Mouse (Mus musculus) CH12.LX (cell line): ENCODE data around the gene Epb41. TPM values are rescaled to one million over a fixed set of nuclear protein-coding genes. Genes with fewer than 3 reads are reported as not detected.
A peak's percentile ranks its signal among the peaks of the same experiment; 100 is the strongest.

ENCODE experiments used
- DNase-seq: peaks from one replicate; pipeline ENCODE4 v3.0.0-alpha.2; 2013; ENCODE audit errors: extremely low read depth
- H3K27ac ChIP-seq: 2 replicates; pipeline ENCODE4 v1.5.1; 2012; ENCODE audit warnings: low read depth, mild to moderate bottlenecking, control low read depth, moderate library complexity; ENCODE audit not compliant: insufficient read depth
- H3K27me3 ChIP-seq: replicated peaks from 2 replicates; pipeline ENCODE3; 2012; ENCODE audit warnings: inconsistent platforms
- H3K36me3 ChIP-seq, 2 experiments: replicated peaks in 1 of 2; 2 replicates each; pipeline versions ENCODE3 to v1.6.1; 2012; ENCODE audit warnings: inconsistent platforms in 1 of 2, low read length in 1 of 2, mild to moderate bottlenecking in 1 of 2, mixed read lengths in 1 of 2, moderate library complexity in 1 of 2; ENCODE audit not compliant: control insufficient read depth in 1 of 2, insufficient read depth in 1 of 2
- H3K4me1 ChIP-seq, 2 experiments: 2 replicates each; pipeline ENCODE4 v1.6.1; 2012; ENCODE audit warnings: inconsistent platforms in 1 of 2, moderate library complexity in 1 of 2; ENCODE audit not compliant: insufficient read depth in 2 of 2, control insufficient read depth in 1 of 2
- H3K4me2 ChIP-seq: 2 replicates; pipeline ENCODE4 v1.6.1; 2012; ENCODE audit warnings: low read depth, mild to moderate bottlenecking, control low read depth; ENCODE audit not compliant: poor library complexity, insufficient read depth, severe bottlenecking
- H3K4me3 ChIP-seq, 3 experiments: fragments of 150-350 bp in 1 of 3; sonication (generic) in 1 of 3; replicated peaks in 1 of 3; 2 replicates each; pipeline versions ENCODE3 to v1.5.1; 2011 to 2012; ENCODE audit warnings: low read depth in 2 of 3, low read length in 2 of 3, mild to moderate bottlenecking in 2 of 3, moderate library complexity in 2 of 3, control low read depth in 1 of 3, improper control_type of control experiment in 1 of 3, inconsistent platforms in 1 of 3, mixed read lengths in 1 of 3; ENCODE audit not compliant: poor library complexity in 1 of 3
- H3K79me2 ChIP-seq: replicated peaks from 2 replicates; pipeline ENCODE4 v1.6.1; 2012; ENCODE audit warnings: mild to moderate bottlenecking, moderate library complexity; ENCODE audit not compliant: control insufficient read depth, poor library complexity, insufficient read depth, severe bottlenecking; ENCODE audit errors: extremely low read depth
- H3K9ac ChIP-seq: 2 replicates; pipeline ENCODE4 v1.6.1; 2012; ENCODE audit warnings: low read depth, mild to moderate bottlenecking, control low read depth, moderate library complexity; ENCODE audit not compliant: insufficient read depth
- H3K9me3 ChIP-seq: replicated peaks from 2 replicates; pipeline ENCODE3; 2012; ENCODE audit warnings: low read length, inconsistent platforms, mixed read lengths
- CHD1 ChIP-seq: IDR thresholded peaks from 2 replicates; pipeline ENCODE4 v1.6.1; 2012; ENCODE audit warnings: low read depth, low read length, improper control_type of control experiment, inconsistent platforms
- CTCF ChIP-seq, 2 experiments: IDR thresholded peaks in 1 of 2; conservative IDR thresholded peaks in 1 of 2; 2 replicates each; pipeline ENCODE4 v1.5.1; 2011 to 2012; ENCODE audit warnings: low read depth in 2 of 2, low read length in 2 of 2, improper control_type of control experiment in 1 of 2, inconsistent platforms in 1 of 2, mild to moderate bottlenecking in 1 of 2, moderate library complexity in 1 of 2
- E2F4 ChIP-seq: IDR thresholded peaks from 2 replicates; pipeline ENCODE4 v1.6.1; 2011; ENCODE audit warnings: low read depth, low read length, improper control_type of control experiment; ENCODE audit not compliant: insufficient replicate concordance
- IRF4 ChIP-seq: IDR thresholded peaks from 2 replicates; pipeline ENCODE4 v1.6.1; 2014; ENCODE audit warnings: low read depth, mild to moderate bottlenecking, inconsistent platforms, low read length, improper control_type of control experiment
- JUND ChIP-seq: conservative IDR thresholded peaks from 2 replicates; pipeline ENCODE4 v1.6.1; 2011; ENCODE audit warnings: low read depth, low read length, improper control_type of control experiment
- MAFK ChIP-seq: IDR thresholded peaks from 2 replicates; pipeline ENCODE4 v1.6.1; 2011; ENCODE audit warnings: low read length, improper control_type of control experiment; ENCODE audit not compliant: insufficient replicate concordance
- MAX ChIP-seq: IDR thresholded peaks from 2 replicates; pipeline ENCODE4 v1.6.1; 2011; ENCODE audit warnings: low read length, improper control_type of control experiment
- MYC ChIP-seq: IDR thresholded peaks from 2 replicates; pipeline ENCODE4 v1.6.1; 2011; ENCODE audit warnings: low read depth, mild to moderate bottlenecking, improper control_type of control experiment, low read length
- NRF1 ChIP-seq: IDR thresholded peaks from 2 replicates; pipeline ENCODE4 v1.6.1; 2014; ENCODE audit warnings: low read depth, mild to moderate bottlenecking, inconsistent platforms, low read length, improper control_type of control experiment, moderate library complexity
- POLR2AphosphoS2 ChIP-seq: IDR thresholded peaks from 2 replicates; pipeline ENCODE4 v1.6.1; 2011; ENCODE audit warnings: low read depth, low read length, improper control_type of control experiment
- RCOR1 ChIP-seq: conservative IDR thresholded peaks from 2 replicates; pipeline ENCODE4 v1.6.1; 2012; ENCODE audit warnings: low read depth, mild to moderate bottlenecking, inconsistent platforms, low read length, improper control_type of control experiment
- TBP ChIP-seq: conservative IDR thresholded peaks from 2 replicates; pipeline ENCODE4 v1.6.1; 2011; ENCODE audit warnings: low read depth, low read length, improper control_type of control experiment
- UBTF ChIP-seq: IDR thresholded peaks from 2 replicates; pipeline ENCODE4 v1.6.1; 2012; ENCODE audit warnings: low read depth, mild to moderate bottlenecking, inconsistent platforms, low read length, improper control_type of control experiment, moderate library complexity
- ZC3H11A ChIP-seq: IDR thresholded peaks from 2 replicates; pipeline ENCODE4 v1.6.1; 2012; ENCODE audit warnings: low read depth, mild to moderate bottlenecking, inconsistent platforms, low read length, improper control_type of control experiment
- dilution Hi-C: fragments of 300-500 bp; cut with MboI; formaldehyde crosslinking; loops from 2 replicates; pipeline ENCODE4 v1.14.3; 2020; ENCODE audit warnings: low sequenced_read_pairs; ENCODE audit not compliant: extremely low pct_unique_long_range_greater_than_20kb, extremely low pct_ligation_motif_present
- in situ Hi-C: fragments of 300-500 bp; cut with MboI; formaldehyde crosslinking; loops from 3 replicates; pipeline ENCODE4 v1.14.3; 2019; ENCODE audit warnings: low sequenced_read_pairs, low pct_ligation_motif_present, low pct_unique_long_range_greater_than_20kb, mixed read lengths
- polyA plus RNA-seq: library from polyadenylated mRNA; unstranded; fragments of >175 nt; gene quantifications from 2 replicates; pipeline ENCODE4 v1.2.1, GENCODE M21; 2012; ENCODE audit warnings: low read depth; ENCODE audit not compliant: insufficient read length
- total RNA-seq, 2 experiments: library from RNA; depleted of rRNA; stranded (reverse); fragments of 300-350 nt in 1 of 2; fragments of >200 nt in 1 of 2; gene quantifications; 2 replicates each; pipeline ENCODE4 v1.2.3; 2012 to 2014

The Epb41 gene
- total and polyA plus RNA-seq, 3 experiments = 7.1 to 21.6 (median 10.0) TPM

DNA sequence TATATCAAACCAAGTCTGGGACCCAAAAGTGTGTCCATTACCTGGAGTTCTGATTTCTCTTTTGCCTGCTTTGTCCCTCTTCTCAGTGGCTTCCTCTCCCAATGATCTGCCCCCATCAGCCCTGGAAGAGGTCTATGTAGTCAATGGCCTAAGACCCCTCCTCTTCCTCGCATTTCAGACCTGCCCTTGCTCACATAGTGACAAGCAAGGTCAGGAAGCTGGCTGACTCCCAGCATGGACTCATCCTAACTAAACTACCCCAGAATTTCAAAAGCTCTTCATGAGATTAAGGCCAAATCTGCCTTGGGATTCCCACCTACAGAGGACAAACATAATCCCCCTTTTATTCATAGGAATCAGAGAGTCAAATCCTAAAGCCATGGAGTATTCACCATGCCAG, 675 bp upstream of the Epb41 start:
- no peak overlapping the region for H3K27ac ChIP-seq
- peak overlapping the region; percentile 75; the same call in 1 of the 2 replicates for H3K4me2 ChIP-seq
- peaks cover 0 to 2% of the 10 kb centered on the region in 2 experiments for H3K36me3 ChIP-seq
- H3K27me3 ChIP-seq = no peaks in the 10 kb centered on the region
- no peaks in the 10 kb centered on the region for H3K9me3 ChIP-seq
- peaks cover 4 to 33% of the 10 kb centered on the region in 2 experiments for H3K4me1 ChIP-seq
- in situ Hi-C loops (loop anchor here (5.0 to 25.0 kb wide), 3 partner anchors 88 to 437 kb away; partner anchors contain the start of gene Sesn2), dilution Hi-C loops (no loop called here)
- H3K79me2 ChIP-seq = no peaks in the 10 kb centered on the region
- DNase-seq = no peak
- no peak overlapping the region for H3K4me3 ChIP-seq
- no peak for TF ChIP-seq CTCF (conservative IDR thresholded peaks at IDR 0.05 in 1 of 2, IDR thresholded peaks at IDR 0.05 in 1 of 2; ENCODE audit: low read depth in 2 of 2, low read length in 2 of 2)
- no peak overlapping the region for H3K9ac ChIP-seq

DNA sequence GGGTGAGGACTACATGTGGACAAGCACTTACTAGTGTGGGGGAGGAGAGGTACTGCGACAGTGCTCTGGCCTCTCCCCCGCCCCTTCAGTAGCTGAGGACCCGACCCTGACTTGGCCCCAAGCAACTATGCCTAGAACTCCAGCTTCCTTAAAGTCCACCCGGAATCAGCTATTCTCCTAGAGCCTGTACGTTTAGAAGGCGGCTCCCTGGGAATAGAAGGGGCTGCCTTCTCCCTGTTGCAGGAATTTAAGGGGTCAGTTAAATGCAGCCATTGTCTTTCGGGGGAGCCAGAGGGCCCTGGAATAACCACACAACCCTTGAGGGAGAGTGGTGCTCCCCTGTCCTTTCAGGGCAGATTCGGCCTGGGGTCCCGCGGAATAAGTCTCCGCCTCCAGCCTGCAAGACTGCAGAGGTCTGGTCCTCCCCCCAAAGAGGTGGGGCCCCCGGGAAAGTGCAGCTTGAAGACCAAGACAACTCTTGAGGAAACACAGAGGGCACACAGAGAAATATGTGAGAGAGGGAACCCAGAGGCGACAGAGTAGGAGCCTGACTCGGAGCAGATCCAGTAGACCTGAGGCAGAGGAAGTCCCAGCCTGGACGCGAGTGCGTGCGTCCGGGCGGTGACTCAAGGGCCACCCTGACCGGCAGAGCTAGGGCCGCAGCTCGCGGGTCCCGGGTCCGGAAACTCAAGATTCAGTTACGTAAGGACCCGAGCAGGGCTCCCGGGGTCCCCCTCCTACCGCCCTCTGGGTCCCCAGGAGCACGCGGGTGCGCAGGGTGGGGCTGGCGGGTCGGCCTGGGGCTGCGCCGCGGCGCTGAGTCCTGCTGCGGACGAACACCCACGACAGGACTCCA, 816 bp downstream of the Epb41 start, which contains the start of gene Gm10300:
Gene Gm10300, plus strand, starts transcription at position 621 of the 856 bp plus-strand sequence.
- dilution Hi-C loops (no loop called here), in situ Hi-C loops (loop anchor here (10.0 kb wide), 1 partner anchor 170 kb away; no protein-coding TSS in a partner anchor)
- Histone ChIP-seq H3K9me3 (no peaks in the 10 kb centered on the region), H3K4me3 (peak within 1 kb of the TSS; percentile 76 to 82 (median 77)), H3K27me3 (no peaks in the 10 kb centered on the region), H3K79me2 (no peaks in the 10 kb centered on the region), H3K36me3 (peaks cover 0 to 16% of the 10 kb centered on the region in 2 experiments), H3K27ac (no peak within 1 kb of the TSS), H3K4me1 (peaks cover 4 to 30% of the 10 kb centered on the region in 2 experiments), H3K9ac (peak within 1 kb of the TSS; percentile 42), H3K4me2 (peak within 1 kb of the TSS; percentile 75)
- no peak for DNase-seq
- TF ChIP-seq POLR2AphosphoS2 = no peak
- 0 out of 2 replicates have a peak, but pooled peaks have one; percentile 31 for TF ChIP-seq UBTF
- TF ChIP-seq ZC3H11A = no peak
- 0 out of 2 replicates have a peak, but pooled peaks have one; percentile 17 for TF ChIP-seq NRF1

DNA sequence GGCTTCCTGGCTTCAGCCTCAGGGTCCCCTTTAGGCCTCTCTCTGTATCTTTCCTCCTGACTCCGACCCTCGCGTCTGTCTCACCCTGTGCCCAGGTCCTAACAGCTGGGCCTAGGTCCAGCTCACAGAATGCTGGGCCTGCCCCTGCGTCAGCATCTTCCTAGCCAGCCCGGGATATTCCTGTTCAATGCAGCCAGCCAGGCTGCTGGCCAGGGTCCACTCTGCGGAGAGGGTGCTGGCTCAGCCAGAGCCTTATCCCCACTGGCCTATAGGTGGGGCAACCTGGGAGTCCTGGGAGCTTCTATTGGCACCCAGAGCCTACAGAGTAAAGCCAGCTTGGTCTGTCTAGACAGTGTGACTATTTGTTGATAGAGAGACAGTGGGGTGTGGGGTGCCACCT, 2.2 kb downstream of the Epb41 start:
- Histone ChIP-seq H3K9ac (no peak overlapping the region), H3K4me3 (no peak overlapping the region), H3K4me1 (peaks cover 4 to 30% of the 10 kb centered on the region in 2 experiments), H3K36me3 (peaks cover 0 to 17% of the 10 kb centered on the region in 2 experiments), H3K79me2 (no peaks in the 10 kb centered on the region)
- no peak for DNase-seq
- dilution Hi-C loops = no loop called here
- no peak for TF ChIP-seq TBP
- TF ChIP-seq E2F4 = no peak
- no peak for TF ChIP-seq IRF4
- TF ChIP-seq JUND = no peak
- TF ChIP-seq RCOR1 = no peak
- TF ChIP-seq MAX = no peak
- TF ChIP-seq ZC3H11A = no peak
- TF ChIP-seq CHD1 = no peak
- no peak for TF ChIP-seq CTCF (conservative IDR thresholded peaks at IDR 0.05 in 1 of 2, IDR thresholded peaks at IDR 0.05 in 1 of 2; ENCODE audit: low read depth in 2 of 2, low read length in 2 of 2)
- TF ChIP-seq MYC = no peak
- TF ChIP-seq MAFK = no peak
- TF ChIP-seq POLR2AphosphoS2 = no peak
- TF ChIP-seq, all 38 proteins: peak for 0
- in situ Hi-C loops = loop anchor here (10.0 kb wide), 1 partner anchor 168 kb away; no protein-coding TSS in a partner anchor
- Histone ChIP-seq H3K4me2 (no peak overlapping the region), H3K27me3 (no peaks in the 10 kb centered on the region), H3K9me3 (no peaks in the 10 kb centered on the region), H3K27ac (no peak overlapping the region)
